Mouse (Mus musculus) E14TG2a.4 (cell line): ENCODE data around the gene Eid2.

Experiments
- H3K27me3 ChIP-seq: 2 replicates; pipeline ENCODE4 v1.6.1; 2014; ENCODE audit warnings: low read length, control low read depth; ENCODE audit not compliant: insufficient read depth
- H3K36me3 ChIP-seq: 2 replicates; pipeline ENCODE4 v1.6.1; 2014; ENCODE audit warnings: low read length, control low read depth; ENCODE audit not compliant: insufficient read depth
- H3K4me1 ChIP-seq: replicated peaks from 2 replicates; pipeline ENCODE4 v1.6.1; 2014; ENCODE audit warnings: low read depth, low read length, control low read depth
- H3K4me3 ChIP-seq: replicated peaks from 2 replicates; pipeline ENCODE4 v1.5.1; 2014; ENCODE audit warnings: mild to moderate bottlenecking, low read length
- H3K9me3 ChIP-seq: 2 replicates; pipeline ENCODE4 v1.6.1; 2014; ENCODE audit warnings: low read length, control low read depth
- CTCF ChIP-seq: conservative IDR thresholded peaks from 2 replicates; pipeline ENCODE4 v1.5.1; 2014; ENCODE audit warnings: low read length
- NANOG ChIP-seq: IDR thresholded peaks from 2 replicates; pipeline ENCODE4 v1.6.1; 2014; ENCODE audit warnings: borderline replicate concordance, low read length, mixed read lengths
- POU5F1 ChIP-seq: IDR thresholded peaks from 2 replicates; pipeline ENCODE4 v1.6.1; 2014; ENCODE audit warnings: low read length, borderline replicate concordance

The Eid2 gene

GRCm38 (mm10) chr7:28278279-28278652 is 10.6 kb downstream of the Eid2 start:
- Histone ChIP-seq H3K36me3 (0 out of 2 replicates have a peak, but pooled peaks cover 5% of the 10 kb centered on the region), H3K4me3 (peak overlapping the region; percentile 91), H3K4me1 (peaks cover 25% of the 10 kb centered on the region), H3K9me3 (no peaks in the 10 kb centered on the region), H3K27me3 (0 out of 2 replicates have a peak, but pooled peaks cover 6% of the 10 kb centered on the region)
- TF ChIP-seq CTCF: no peak
- no peak for TF ChIP-seq POU5F1
- TF ChIP-seq NANOG: no peak

- peaks cover 25% of the 10 kb centered on the region for H3K4me1 ChIP-seq
- H3K36me3 ChIP-seq: 0 out of 2 replicates have a peak, but pooled peaks cover 3% of the 10 kb centered on the region
- H3K27me3 ChIP-seq: peaks cover 15% of the 10 kb centered on the region
- H3K9me3 ChIP-seq: no peaks in the 10 kb centered on the region
- H3K4me3 ChIP-seq: no peak overlapping the region
- no peak for TF ChIP-seq CTCF
- no peak for TF ChIP-seq NANOG
- no peak for TF ChIP-seq POU5F1
These were observed 12.9 kb downstream of the Eid2 start for GRCm38 (mm10) chr7:28280630-28281029.

GRCm38 (mm10) chr7:28290165-28290564 is 22.5 kb downstream of the Eid2 start:
- Histone ChIP-seq H3K4me3 (peak overlapping the region; percentile 80), H3K9me3 (peaks cover 5% of the 10 kb centered on the region; the same call in 1 of the 2 replicates), H3K36me3 (no peaks in the 10 kb centered on the region), H3K4me1 (peaks cover 42% of the 10 kb centered on the region), H3K27me3 (peaks cover 88% of the 10 kb centered on the region)
- TF ChIP-seq POU5F1 (no peak), NANOG (no peak), CTCF (no peak)

GRCm38 (mm10) chr7:28290638-28291590 is 23.2 kb downstream of the Eid2 start, which contains the start of gene Selenov:
TSS of gene Selenov (minus strand) at chr7:28291186.
- TF ChIP-seq CTCF: no peak
- peaks cover 5% of the 10 kb centered on the region; the same call in 1 of the 2 replicates for H3K9me3 ChIP-seq
- H3K27me3 ChIP-seq: peaks cover 92% of the 10 kb centered on the region
- peak within 1 kb of the TSS; percentile 80 for H3K4me3 ChIP-seq
- H3K4me1 ChIP-seq: peaks cover 46% of the 10 kb centered on the region
- H3K36me3 ChIP-seq: no peaks in the 10 kb centered on the region

GRCm38 (mm10) chr7:28294481-28294880 is 26.8 kb downstream of the Eid2 start:
- TF ChIP-seq POU5F1: no peak
- TF ChIP-seq CTCF: no peak
- TF ChIP-seq NANOG: no peak
- Histone ChIP-seq H3K4me3 (peak overlapping the region; percentile 85), H3K27me3 (peaks cover 89% of the 10 kb centered on the region), H3K36me3 (no peaks in the 10 kb centered on the region), H3K4me1 (peaks cover 68% of the 10 kb centered on the region), H3K9me3 (no peaks in the 10 kb centered on the region)

GRCm38 (mm10) chr7:28298837-28299625 is 31.4 kb downstream of the Eid2 start:
- Histone ChIP-seq H3K36me3 (peaks cover 6% of the 10 kb centered on the region), H3K4me3 (peak overlapping the region; percentile 71), H3K4me1 (peaks cover 78% of the 10 kb centered on the region), H3K9me3 (no peaks in the 10 kb centered on the region), H3K27me3 (peaks cover 67% of the 10 kb centered on the region)
- TF ChIP-seq POU5F1: no peak
- TF ChIP-seq CTCF: peak; percentile 84

GRCm38 (mm10) chr7:28301616-28302433 is 34.1 kb downstream of the Eid2 start, which contains the start of gene Dll3:
TSS of gene Dll3 (minus strand) at chr7:28302238.
- Histone ChIP-seq H3K4me1 (peaks cover 69% of the 10 kb centered on the region), H3K27me3 (peaks cover 41% of the 10 kb centered on the region), H3K36me3 (peaks cover 34% of the 10 kb centered on the region), H3K4me3 (peak within 1 kb of the TSS; percentile 78), H3K9me3 (no peaks in the 10 kb centered on the region)
- TF ChIP-seq NANOG: no peak
- TF ChIP-seq CTCF: 0 out of 2 replicates have a peak, but pooled peaks have one; percentile 3
- no peak for TF ChIP-seq POU5F1
